Mouse (Mus musculus): ENCODE data around the gene Pgpep1l. TPM values are rescaled to one million over a fixed set of nuclear protein-coding genes. Genes with fewer than 3 reads are reported as not detected.

Gene Pgpep1l
- polyA plus RNA-seq, 1 experiment from 2014 or later = not detected

DNA sequence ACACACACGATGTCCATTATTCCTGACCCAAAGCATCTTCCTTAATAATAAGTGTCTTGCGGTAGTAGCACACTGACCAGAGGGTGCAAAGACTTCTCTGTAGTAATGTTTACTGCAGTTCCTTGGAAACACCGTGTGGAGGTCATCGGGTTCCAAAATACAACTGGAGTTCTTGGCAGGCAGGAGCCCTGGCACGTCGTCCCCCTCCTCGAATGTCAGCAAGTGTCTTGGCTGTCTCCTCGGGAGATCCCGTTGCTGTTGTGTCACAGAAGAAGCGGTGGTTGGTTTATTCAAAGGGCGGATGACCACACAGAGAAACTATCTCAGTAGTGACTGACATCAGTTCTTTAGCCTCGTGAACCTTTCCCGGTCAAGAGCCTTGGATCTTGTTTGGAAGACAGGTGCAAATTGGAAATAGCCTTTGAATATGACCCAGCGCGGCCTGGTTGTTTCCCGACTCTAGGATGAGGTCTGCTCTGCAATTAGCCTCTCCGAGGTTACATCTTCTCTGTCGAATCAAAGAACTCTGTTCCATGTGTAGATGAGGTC is 48.4 kb downstream of the Pgpep1l start:
- no peak overlapping the region for H3K9ac ChIP-seq (replicated peaks; ENCODE audit: low read depth, low read length)
- ATAC-seq = no peak
- peaks cover 24% of the 10 kb centered on the region for H3K36me3 ChIP-seq (ENCODE audit: control insufficient read depth, insufficient read depth)
- H3K4me3 ChIP-seq (replicated peaks; ENCODE audit: low read length) = no peak overlapping the region
- no peaks in the 10 kb centered on the region for H3K4me1 ChIP-seq (replicated peaks; ENCODE audit: control insufficient read depth, insufficient read depth, low read length)
- WGBS = 87% methylated on average over 18 of the region's 18 CpGs
- H3K9me3 ChIP-seq (ENCODE audit: control insufficient read depth, low read length) = no peaks in the 10 kb centered on the region
- H3K27ac ChIP-seq (ENCODE audit: low read length) = no peak overlapping the region
- H3K27me3 ChIP-seq (replicated peaks; ENCODE audit: control insufficient read depth, insufficient read depth, low read length) = no peaks in the 10 kb centered on the region
- H3K4me2 ChIP-seq (ENCODE audit: low read length) = no peak overlapping the region

DNA sequence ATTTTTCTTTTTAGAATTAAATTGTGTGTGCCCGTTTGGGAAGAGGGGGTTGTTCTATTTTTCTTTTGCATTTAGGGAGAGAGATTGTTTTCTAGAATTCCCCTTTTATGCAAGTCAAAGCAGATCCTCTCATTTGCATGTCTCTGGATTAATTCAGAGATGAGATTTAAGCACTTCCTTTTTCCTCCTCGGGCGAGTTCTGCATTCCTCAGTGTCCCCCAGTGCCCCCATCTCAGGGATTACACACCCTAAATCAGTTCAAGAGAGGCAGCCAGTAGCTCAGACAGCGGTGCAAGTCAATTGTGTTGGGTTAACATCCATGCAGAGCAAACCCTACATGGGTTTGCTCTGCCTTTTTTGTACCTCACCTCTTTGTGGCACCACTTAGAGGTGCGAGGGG is 50.2 kb downstream of the Pgpep1l start:
- Histone ChIP-seq H3K4me2 (ENCODE audit: low read length) (no peak overlapping the region), H3K27me3 (replicated peaks; ENCODE audit: control insufficient read depth, insufficient read depth, low read length) (no peaks in the 10 kb centered on the region), H3K9me3 (ENCODE audit: control insufficient read depth, low read length) (no peaks in the 10 kb centered on the region), H3K4me1 (replicated peaks; ENCODE audit: control insufficient read depth, insufficient read depth, low read length) (no peaks in the 10 kb centered on the region), H3K9ac (replicated peaks; ENCODE audit: low read depth, low read length) (no peak overlapping the region), H3K27ac (ENCODE audit: low read length) (no peak overlapping the region), H3K36me3 (ENCODE audit: control insufficient read depth, insufficient read depth) (peaks cover 30% of the 10 kb centered on the region), H3K4me3 (replicated peaks; ENCODE audit: low read length) (no peak overlapping the region)
- ATAC-seq = no peak
- WGBS = 72% methylated on average over 5 of the region's 5 CpGs

DNA sequence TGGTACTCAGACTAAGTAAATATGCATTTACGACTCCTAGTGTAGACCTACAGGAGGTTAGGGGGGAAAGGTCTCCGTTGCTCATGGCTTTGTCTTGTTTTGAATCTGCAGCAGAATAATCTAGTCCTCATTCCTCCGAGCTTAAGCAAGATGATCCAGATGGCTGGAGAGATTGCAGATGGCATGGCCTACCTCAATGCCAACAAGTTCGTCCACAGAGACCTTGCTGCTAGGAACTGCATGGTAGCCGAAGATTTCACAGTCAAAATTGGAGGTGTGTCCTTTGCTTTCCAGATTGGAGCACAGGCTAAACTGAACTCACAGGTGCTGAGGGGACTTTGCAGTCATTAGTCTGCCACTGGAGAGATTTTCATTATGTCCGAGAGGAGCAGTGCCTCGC is 52.1 kb downstream of the Pgpep1l start:
- no peak for ATAC-seq
- 88% methylated on average over 7 of the region's 7 CpGs for WGBS
- peaks cover 33% of the 10 kb centered on the region for H3K36me3 ChIP-seq (ENCODE audit: control insufficient read depth, insufficient read depth)

DNA sequence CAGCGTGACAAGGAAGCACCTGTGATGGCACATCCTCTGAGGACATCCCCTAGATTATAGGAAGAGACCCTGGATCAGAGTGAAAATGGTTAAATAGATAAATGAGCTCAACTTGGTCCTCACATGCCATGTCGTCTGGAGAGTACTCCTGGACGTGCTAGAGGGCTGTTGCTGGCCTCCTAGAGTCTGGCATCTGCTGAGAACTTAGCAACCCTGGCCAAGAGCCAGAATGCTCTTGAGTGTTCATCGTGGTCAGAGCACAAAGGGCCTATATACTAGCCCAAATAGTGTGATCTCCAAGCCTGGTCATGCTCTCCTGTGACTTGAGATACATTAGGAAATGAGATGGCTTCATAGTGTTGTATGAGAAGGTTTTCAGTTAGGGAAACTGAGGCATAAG is 53.6 kb downstream of the Pgpep1l start:
- Histone ChIP-seq H3K9me3 (ENCODE audit: control insufficient read depth, low read length) (no peaks in the 10 kb centered on the region), H3K4me3 (replicated peaks; ENCODE audit: low read length) (no peak overlapping the region), H3K4me1 (replicated peaks; ENCODE audit: control insufficient read depth, insufficient read depth, low read length) (no peaks in the 10 kb centered on the region), H3K9ac (replicated peaks; ENCODE audit: low read depth, low read length) (no peak overlapping the region), H3K27ac (ENCODE audit: low read length) (no peak overlapping the region), H3K36me3 (ENCODE audit: control insufficient read depth, insufficient read depth) (peaks cover 31% of the 10 kb centered on the region), H3K4me2 (ENCODE audit: low read length) (no peak overlapping the region), H3K27me3 (replicated peaks; ENCODE audit: control insufficient read depth, insufficient read depth, low read length) (no peaks in the 10 kb centered on the region)
- ATAC-seq = no peak; the same call in 1 of the 2 replicates
- WGBS = 52% methylated on average over 4 of the region's 4 CpGs

More for the DNA sequence above, 52.1 kb downstream of the Pgpep1l start:
- no peak overlapping the region for H3K27ac ChIP-seq (ENCODE audit: low read length)
- no peaks in the 10 kb centered on the region for H3K4me1 ChIP-seq (replicated peaks; ENCODE audit: control insufficient read depth, insufficient read depth, low read length)
- no peak overlapping the region for H3K4me3 ChIP-seq (replicated peaks; ENCODE audit: low read length)
- no peaks in the 10 kb centered on the region for H3K27me3 ChIP-seq (replicated peaks; ENCODE audit: control insufficient read depth, insufficient read depth, low read length)
- H3K9ac ChIP-seq (replicated peaks; ENCODE audit: low read depth, low read length) = no peak overlapping the region
- no peak overlapping the region for H3K4me2 ChIP-seq (ENCODE audit: low read length)
- H3K9me3 ChIP-seq (ENCODE audit: control insufficient read depth, low read length) = no peaks in the 10 kb centered on the region

DNA sequence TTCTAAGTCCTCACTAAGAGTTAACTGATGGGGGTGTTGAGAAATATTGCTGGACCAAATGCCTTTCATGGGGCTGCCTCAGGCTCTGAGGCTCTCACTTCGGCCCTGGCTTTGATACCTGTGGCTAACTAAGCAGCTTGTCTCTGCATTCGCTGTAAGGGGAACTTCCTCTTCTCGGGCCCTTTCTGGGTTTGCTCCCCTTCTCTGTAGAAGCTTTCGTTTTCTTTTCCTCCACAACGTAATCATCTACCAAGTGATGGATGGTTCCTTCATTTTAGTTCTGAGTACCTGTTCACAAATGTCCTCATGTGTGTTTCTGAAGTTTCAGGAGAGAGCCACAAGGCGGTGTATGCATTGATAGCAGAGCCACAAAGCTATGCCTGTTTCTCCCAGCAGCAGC is 55.0 kb downstream of the Pgpep1l start:
- H3K27ac ChIP-seq (ENCODE audit: low read length) = no peak overlapping the region
- H3K4me1 ChIP-seq (replicated peaks; ENCODE audit: control insufficient read depth, insufficient read depth, low read length) = no peaks in the 10 kb centered on the region
- H3K4me2 ChIP-seq (ENCODE audit: low read length) = no peak overlapping the region
- ATAC-seq = no peak
- H3K9me3 ChIP-seq (ENCODE audit: control insufficient read depth, low read length) = no peaks in the 10 kb centered on the region
- no peaks in the 10 kb centered on the region for H3K27me3 ChIP-seq (replicated peaks; ENCODE audit: control insufficient read depth, insufficient read depth, low read length)
- 97% methylated on average over 6 of the region's 6 CpGs for WGBS
- no peak overlapping the region for H3K4me3 ChIP-seq (replicated peaks; ENCODE audit: low read length)
- H3K36me3 ChIP-seq (ENCODE audit: control insufficient read depth, insufficient read depth) = peaks cover 21% of the 10 kb centered on the region
- no peak overlapping the region for H3K9ac ChIP-seq (replicated peaks; ENCODE audit: low read depth, low read length)

DNA sequence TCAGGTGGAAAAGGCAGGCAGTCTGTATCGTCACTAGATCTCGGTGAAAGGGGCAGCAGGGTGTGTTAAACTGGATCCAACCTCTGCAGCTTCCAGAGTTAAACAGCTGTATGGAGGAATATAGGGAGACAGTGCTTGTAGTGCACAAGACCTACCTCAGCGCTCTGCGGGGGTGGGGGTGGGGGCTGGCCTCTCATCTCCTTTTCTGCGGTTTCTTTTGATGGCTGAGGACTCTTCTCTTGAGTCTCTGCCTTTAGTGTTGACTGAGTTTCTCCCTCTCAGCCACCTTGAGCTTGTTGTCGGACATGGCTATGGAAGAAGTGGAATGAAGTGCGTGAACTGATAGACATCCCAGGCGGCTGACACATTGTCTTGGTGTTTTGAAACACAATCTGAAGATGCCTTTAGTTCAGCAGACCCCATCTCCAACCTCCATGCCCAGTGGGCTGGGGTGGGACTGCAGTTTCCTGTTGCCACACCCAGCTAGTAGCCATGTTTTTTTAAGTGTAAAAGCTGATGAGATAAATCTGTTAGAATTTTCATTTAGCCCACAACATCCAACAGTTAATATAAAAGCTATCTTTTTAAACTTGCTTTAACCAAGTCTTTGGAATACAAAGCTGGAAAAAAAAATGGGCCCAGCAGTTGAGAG is 58.1 kb downstream of the Pgpep1l start:
- Histone ChIP-seq H3K27ac (ENCODE audit: low read length) (no peak overlapping the region), H3K4me3 (replicated peaks; ENCODE audit: low read length) (no peak overlapping the region), H3K9me3 (ENCODE audit: control insufficient read depth, low read length) (no peaks in the 10 kb centered on the region), H3K4me1 (replicated peaks; ENCODE audit: control insufficient read depth, insufficient read depth, low read length) (no peaks in the 10 kb centered on the region), H3K27me3 (replicated peaks; ENCODE audit: control insufficient read depth, insufficient read depth, low read length) (no peaks in the 10 kb centered on the region), H3K9ac (replicated peaks; ENCODE audit: low read depth, low read length) (no peak overlapping the region), H3K36me3 (ENCODE audit: control insufficient read depth, insufficient read depth) (peaks cover 27% of the 10 kb centered on the region), H3K4me2 (ENCODE audit: low read length) (no peak overlapping the region)
- ATAC-seq = no peak
- WGBS = 94% methylated on average over 8 of the region's 8 CpGs

DNA sequence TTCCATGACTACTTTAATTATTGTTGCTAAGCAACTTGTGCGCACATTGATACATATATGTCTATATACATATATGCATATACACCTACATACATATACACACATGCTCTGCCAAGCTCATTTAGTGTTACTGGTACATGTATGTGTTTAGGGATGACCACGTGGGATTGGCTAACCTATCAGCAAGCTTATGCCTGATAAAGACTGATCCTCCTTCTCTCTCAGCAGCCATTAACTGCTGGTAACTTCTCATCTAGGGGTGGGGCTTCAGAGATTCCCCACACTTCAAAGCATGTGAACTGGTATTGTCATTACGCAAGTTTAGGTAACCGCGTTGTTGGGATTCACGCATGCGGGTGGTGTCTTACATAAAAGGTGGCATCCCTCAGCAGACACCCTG is 64.4 kb downstream of the Pgpep1l start:
- H3K27ac ChIP-seq (ENCODE audit: low read length) = no peak overlapping the region
- H3K36me3 ChIP-seq (ENCODE audit: control insufficient read depth, insufficient read depth) = peaks cover 18% of the 10 kb centered on the region
- WGBS = 98% methylated on average over 7 of the region's 7 CpGs

DNA sequence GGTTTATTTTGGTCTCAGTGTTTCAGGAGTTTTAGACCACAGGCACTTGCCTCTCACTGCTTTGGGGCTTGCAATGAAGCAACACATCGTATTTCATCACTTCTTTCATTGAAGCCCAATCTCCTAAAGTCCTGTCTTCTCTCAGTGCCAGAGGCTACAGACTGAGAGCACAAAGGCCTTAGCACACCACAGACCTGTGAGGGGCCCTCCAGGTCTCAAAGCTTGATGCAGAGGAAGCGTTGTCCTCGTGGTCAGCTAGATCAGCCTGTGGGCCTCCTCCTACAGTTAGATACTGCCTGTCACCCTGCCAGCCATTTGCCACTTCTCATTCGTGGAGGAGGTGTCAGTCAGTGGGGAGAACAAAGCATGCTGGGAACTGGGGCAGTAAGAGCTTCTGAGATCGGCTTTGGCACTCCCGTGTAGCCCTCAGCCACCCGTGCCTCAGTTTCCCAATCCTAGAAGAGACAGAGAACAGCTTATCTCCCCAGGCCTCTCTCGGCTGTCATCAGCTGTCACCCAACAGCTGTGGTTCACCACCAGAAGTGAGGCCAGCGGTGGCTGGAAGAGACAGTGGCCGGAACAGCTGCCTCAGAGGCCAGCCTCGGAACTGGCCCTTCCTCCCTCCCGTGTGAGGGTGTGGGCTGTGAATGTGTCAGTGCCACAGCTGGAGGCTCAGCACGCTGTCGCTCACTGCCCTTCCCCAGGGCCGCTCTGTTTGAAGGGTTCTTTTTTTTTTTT is 69.9 kb downstream of the Pgpep1l start:
- Histone ChIP-seq H3K4me1 (replicated peaks; ENCODE audit: control insufficient read depth, insufficient read depth, low read length) (no peaks in the 10 kb centered on the region), H3K36me3 (ENCODE audit: control insufficient read depth, insufficient read depth) (peaks cover 33% of the 10 kb centered on the region), H3K9ac (replicated peaks; ENCODE audit: low read depth, low read length) (no peak overlapping the region), H3K4me2 (ENCODE audit: low read length) (no peak overlapping the region), H3K27me3 (replicated peaks; ENCODE audit: control insufficient read depth, insufficient read depth, low read length) (no peaks in the 10 kb centered on the region), H3K9me3 (ENCODE audit: control insufficient read depth, low read length) (no peaks in the 10 kb centered on the region), H3K4me3 (replicated peaks; ENCODE audit: low read length) (no peak overlapping the region), H3K27ac (ENCODE audit: low read length) (no peak overlapping the region)
- no peak for ATAC-seq
- 91% methylated on average over 15 of the region's 15 CpGs for WGBS

More for the DNA sequence above, 64.4 kb downstream of the Pgpep1l start:
- no peaks in the 10 kb centered on the region for H3K9me3 ChIP-seq (ENCODE audit: control insufficient read depth, low read length)
- H3K9ac ChIP-seq (replicated peaks; ENCODE audit: low read depth, low read length) = no peak overlapping the region
- H3K4me1 ChIP-seq (replicated peaks; ENCODE audit: control insufficient read depth, insufficient read depth, low read length) = no peaks in the 10 kb centered on the region
- no peaks in the 10 kb centered on the region for H3K27me3 ChIP-seq (replicated peaks; ENCODE audit: control insufficient read depth, insufficient read depth, low read length)
- no peak overlapping the region for H3K4me3 ChIP-seq (replicated peaks; ENCODE audit: low read length)
- no peak for ATAC-seq
- no peak overlapping the region for H3K4me2 ChIP-seq (ENCODE audit: low read length)

DNA sequence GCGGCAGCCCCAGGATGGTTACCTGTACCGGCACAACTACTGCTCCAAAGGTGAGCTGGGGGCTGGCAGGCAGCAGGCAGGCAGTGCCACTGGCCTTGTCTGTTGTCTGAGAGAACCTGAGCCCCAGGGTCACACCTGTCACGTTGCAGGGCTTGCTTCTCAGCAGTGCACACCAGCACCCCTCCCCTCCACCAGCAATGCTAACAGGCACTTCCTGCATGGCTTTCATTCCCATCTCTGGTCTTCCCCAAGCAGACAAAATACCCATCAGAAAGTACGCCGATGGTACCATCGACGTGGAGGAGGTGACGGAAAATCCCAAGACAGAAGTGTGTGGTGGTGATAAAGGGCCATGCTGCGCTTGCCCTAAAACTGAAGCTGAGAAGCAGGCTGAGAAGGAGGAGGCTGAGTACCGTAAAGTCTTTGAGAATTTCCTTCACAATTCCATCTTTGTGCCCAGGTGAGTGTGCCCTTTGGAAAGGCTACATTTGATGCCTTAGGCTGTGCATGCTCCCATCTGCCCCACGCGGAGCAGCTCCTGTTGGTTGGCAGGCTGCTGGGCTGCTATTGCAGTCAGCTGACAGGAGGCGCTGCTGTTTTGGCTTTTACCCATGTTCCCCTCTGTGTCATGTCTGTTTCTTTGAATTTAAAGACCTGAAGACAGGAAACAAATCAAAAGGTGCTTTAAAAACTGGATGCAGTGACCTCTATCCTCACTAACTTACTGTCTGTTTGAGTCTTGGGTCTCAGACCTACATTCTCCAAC is 74.2 kb downstream of the Pgpep1l start:
- H3K9ac ChIP-seq (replicated peaks; ENCODE audit: low read depth, low read length) = no peak overlapping the region
- H3K9me3 ChIP-seq (ENCODE audit: control insufficient read depth, low read length) = no peaks in the 10 kb centered on the region
- no peak overlapping the region for H3K4me3 ChIP-seq (replicated peaks; ENCODE audit: low read length)
- 93% methylated on average over 13 of the region's 13 CpGs for WGBS
- no peaks in the 10 kb centered on the region for H3K4me1 ChIP-seq (replicated peaks; ENCODE audit: control insufficient read depth, insufficient read depth, low read length)
- H3K27ac ChIP-seq (ENCODE audit: low read length) = no peak overlapping the region
- peaks cover 37% of the 10 kb centered on the region for H3K36me3 ChIP-seq (ENCODE audit: control insufficient read depth, insufficient read depth)
- no peak overlapping the region for H3K4me2 ChIP-seq (ENCODE audit: low read length)
- no peaks in the 10 kb centered on the region for H3K27me3 ChIP-seq (replicated peaks; ENCODE audit: control insufficient read depth, insufficient read depth, low read length)
- no peak for ATAC-seq
